Mouse (Mus musculus): Measurements from ENCODE around the gene Pptc7. TPM values are rescaled to one million over a fixed set of nuclear protein-coding genes. Genes with fewer than 3 reads are reported as not detected.

Pptc7 gene
- total RNA-seq, 4 experiments from 2014 or later, result 103 to 141 (median 121) TPM

DNA sequence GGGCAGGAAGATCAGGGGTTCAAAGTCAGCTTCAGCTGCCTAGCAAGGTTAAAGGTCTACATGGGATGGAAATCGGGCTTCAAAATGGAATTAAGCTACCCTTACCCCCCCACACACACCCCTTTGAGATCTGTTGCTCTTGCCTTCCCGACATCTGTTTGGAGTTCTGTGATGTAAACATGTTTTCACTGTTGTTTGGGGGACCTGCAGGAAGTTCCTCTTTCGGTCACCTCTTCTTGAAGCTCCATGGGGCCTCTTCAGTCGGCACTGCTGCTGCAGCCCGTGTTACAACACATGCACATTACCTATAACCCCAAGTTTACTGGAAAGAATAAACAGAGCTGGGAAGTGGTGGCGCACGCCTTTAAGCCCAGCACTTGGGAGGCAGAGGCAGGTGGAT, 17.0 kb upstream of the Pptc7 start:
- DNase-seq (ENCODE audit: low spot score), result no peak

DNA sequence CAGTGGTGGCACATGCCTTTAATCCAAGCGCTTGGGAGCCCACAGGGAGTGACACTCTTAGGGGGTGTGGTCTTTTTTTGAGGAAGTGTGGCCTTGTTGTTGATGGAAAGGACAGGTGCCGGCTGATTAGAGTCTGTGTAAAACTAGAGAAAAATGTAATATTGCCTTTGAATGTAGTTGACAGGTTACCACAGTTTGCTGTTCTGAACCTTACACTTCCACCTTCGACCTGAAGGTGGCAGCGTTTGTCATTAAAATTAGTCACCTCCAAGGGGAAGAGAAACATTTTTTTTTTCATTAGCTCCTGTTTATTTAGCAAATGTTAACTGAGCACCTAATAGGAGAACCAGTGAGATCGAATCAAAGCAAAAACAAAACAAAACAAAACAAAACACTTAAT, 16.3 kb upstream of the Pptc7 start:
- peak; percentile 80 for DNase-seq (ENCODE audit: low spot score)

DNA sequence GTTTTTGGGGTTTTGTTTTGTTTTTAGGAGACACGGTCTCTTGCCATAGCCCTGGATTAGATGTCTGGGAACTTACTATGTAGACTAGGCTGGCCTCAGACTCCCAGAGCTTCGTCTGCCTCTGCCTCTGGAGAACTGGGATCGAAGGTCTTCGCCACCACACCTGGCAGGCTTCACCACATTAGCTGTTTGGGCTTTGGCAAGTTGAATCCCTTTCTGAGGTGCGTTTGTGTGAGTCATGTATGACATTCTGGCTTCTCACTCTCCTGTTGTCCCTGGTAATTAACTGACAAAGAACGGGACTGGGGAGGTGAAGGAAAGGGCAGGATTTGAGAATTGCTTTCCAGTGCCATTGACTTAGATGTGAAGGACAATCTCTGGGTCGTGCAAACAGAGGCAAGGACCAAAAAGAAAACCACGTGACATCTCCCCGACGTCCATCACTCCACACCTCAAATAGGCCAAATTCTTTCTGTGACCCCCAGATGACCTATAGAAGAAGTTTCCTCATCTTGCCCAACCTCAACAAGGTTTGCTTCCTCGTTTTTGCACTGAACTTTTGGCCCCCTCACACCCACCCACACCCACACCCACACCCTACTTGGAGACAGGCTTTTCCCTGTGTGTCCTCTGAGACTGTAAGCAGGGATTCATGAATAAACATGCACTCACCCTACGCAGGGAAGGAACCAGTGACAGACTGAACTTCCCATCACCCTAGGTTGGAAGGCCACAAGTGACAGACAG, 15.1 kb upstream of the Pptc7 start:
- no peak for DNase-seq (ENCODE audit: low spot score)

DNA sequence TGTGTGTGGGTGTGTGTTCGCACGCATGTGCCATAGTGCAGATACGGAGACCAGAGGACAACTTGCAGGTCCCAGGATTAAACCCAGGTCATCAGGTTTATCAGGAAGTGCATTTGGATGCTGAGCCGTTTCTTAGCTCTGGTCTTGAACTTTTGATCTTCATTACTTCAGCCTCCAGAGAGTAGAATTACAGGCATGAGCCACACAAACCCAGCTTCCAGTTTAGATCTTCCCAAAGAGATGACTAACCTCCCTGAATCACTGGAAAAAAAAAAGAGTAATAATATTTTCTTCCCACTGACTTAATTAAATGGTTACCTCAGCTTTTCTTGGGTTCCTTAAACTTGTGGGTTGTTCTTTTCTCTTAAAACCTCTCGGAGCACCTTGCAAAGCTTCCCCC, 11.3 kb upstream of the Pptc7 start:
- no peak for DNase-seq (ENCODE audit: low spot score)

DNA sequence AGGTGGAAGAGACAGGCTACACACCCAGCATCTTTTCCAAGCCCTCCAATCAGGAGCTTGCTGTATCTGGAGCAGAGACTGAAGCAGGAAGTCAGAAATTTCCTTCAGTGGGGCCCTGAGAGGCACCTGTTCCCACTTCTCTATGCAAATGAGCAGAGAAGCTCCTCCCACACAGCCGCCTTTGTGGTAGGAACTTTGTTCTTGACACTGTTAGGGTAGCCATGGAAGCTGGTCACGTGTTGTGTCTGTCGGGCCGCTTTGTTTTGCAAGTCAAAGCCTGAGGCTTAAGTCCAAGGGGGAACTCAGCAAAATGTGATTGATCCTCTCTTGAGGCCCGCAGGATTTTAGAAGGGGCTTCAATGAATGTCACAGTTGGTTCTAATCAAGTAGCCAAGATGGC, 9.4 kb upstream of the Pptc7 start:
- DNase-seq (ENCODE audit: low spot score), result no peak

DNA sequence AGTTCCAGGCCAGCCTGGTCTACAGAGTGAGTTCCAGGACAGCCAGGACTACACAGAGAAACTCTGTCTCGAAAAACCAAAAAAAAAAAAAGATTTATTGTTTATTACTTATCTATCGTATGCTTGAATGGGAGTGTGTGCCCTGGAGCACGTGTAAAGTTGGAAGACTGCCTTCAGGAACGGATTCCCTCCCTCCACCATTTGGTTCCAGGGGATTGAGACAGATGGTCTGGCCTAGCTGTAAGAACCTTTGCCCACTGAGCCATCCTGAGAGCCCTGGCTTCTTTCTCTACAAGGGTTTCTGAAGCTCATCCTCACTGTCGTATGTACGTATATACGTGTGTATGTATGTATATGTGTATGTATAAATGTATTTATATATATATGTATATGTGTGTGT, 5.2 kb upstream of the Pptc7 start:
- DNase-seq (ENCODE audit: low spot score), result no peak

DNA sequence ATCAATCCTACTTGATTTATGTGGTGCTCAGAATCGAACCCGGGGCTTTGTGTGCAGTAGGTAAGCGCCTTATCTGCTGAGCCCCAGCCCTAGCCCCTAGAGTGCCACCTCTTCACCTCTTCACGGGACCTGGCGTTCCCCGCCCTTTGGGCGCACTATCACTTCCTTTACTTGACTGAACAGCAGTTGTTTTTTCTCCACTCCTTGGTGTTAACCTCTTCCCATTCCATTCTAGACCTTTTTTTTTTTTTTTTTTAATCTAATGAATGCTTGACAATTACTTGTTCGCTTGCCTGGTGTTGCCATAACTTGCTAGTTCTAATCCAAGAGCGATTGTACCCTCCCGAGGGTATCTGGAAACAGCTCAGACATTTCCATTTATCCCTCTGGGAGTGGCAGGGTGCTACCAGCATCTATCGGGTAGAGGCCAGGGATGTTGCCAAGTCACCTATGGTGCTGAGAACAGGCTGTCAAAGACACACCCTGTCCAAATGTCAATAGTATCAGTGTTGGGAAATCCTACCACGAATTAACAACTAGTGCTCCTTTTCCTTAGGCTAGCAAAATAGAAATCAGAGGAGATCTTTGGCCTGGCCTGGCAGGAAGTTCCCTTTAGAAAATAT, 4.3 kb upstream of the Pptc7 start:
- no peak for DNase-seq (ENCODE audit: low spot score)

DNA sequence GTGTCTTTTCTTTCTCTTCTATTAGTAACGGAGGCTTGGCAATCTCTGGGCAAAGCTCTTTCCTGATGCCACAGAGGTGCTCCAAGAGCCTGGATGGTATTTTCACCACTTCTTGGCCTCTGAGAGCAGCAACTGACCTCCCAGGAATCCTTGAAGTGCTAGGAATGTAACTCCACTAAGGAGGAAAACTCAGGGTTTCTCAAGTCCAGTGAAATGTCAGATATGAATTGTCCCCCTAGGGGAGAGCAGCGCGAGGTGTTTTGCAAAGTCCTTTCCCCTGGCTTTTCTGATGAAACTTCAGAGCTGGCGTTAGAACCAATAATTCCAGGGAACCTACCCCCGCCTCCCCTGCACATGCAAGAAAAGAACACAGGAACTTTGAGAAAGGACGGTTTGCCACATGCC, 3.7 kb upstream of the Pptc7 start:
- DNase-seq (ENCODE audit: low spot score), result no peak

DNA sequence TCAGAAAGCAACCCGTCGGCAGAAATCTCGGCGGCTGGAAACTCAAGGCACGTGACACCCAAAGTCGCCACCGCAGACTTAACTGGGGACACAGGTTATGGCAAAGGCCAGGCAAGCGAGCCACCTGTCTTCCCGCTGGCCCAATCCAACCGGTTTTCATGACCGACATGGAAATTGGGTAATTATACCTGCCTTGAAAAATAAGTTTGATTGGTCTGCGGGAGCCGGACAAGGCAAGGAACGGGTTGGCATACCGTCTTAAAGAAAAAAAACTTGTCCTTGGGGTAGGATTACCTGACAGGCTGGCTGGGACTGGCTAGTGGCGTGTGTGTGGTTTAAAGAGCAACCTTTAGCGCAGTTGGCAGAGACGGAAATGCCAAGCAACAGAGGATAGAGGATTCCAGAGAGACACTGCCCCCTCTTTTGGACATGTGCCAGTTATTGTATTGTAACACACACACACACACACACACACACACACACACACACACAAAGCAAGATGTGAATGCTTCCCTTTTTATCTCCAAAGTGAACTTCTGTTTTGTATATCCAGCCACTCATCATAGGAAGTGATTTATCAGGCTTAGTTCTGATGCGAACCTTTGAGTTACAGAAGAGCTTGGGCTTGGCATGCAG, 3.2 kb upstream of the Pptc7 start:
- no peak for DNase-seq (ENCODE audit: low spot score)

DNA sequence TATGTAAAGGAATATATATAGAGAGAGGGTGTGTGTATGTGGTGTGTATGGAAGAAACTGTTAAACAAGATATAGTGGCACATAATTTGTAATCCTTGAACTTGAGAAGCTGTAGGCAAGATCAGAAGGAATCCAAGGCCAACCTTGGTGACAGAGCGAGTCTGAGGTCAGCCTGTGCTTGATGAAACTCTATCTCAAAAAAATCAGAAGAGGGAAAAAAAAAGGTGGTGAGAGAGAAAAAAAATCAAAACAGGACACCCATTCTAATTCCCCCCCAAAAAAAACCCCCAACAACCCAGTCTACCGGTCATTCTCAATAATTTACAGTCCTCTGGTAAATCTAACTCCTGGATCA, 360 bp upstream of the Pptc7 start:
- DNase-seq (ENCODE audit: low spot score), result no peak

DNA sequence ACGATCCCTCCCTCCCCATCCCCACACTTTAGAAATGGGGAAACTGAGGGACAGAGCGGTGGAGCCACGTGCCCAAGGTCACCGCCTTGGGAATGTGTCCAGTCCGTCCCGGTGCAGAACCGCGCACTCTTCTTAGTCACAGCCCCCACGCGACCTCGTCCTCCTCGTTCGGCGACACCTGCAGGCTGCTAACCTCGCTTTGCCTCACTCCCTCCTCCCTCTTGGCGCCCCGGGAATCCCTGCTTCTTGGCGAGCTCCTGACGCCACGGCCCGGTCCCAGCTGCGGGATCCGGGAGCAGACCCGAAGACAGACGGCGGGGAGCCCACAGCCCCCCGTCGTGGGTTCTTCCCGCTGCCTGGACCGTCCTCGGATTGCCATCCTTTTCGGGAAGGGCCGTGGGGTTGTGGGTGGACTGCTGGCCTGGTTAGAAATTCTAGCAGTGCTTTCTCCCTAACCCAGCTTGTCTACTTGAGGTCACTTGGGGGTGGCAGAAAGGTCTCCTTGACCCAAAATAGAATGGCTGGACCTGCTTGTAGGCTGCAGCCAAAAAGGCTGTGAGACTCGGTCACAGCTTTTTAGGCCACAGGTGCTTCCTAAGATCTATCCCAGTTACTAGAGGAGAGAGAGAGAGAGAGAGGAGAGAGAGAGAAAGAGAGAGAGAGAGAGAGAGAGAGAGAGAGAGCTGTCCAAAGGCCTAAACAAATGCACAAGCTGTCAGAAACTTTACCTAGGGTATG, 1.0 kb downstream of the Pptc7 start:
- DNase-seq (ENCODE audit: low spot score), result no peak

DNA sequence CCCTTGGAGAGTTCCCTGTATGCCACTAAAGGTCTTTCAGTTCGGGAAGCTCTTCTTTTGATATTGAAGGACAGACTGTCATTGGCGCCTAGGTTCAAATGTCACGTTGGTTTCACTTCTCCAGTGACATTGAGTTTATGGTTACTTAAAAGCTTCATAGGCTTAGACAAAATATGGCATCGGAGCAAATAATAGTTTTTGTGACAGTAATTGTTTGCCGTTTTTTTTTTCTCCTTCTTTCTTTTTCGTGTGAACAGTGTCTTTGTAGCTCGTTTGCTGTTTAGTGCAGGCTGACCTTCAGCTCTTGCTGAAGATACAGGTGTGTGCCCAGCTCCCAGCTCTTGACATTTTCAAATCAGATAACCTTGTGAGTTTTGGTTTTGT, 1.6 kb downstream of the Pptc7 start:
- DNase-seq (ENCODE audit: low spot score), result no peak

DNA sequence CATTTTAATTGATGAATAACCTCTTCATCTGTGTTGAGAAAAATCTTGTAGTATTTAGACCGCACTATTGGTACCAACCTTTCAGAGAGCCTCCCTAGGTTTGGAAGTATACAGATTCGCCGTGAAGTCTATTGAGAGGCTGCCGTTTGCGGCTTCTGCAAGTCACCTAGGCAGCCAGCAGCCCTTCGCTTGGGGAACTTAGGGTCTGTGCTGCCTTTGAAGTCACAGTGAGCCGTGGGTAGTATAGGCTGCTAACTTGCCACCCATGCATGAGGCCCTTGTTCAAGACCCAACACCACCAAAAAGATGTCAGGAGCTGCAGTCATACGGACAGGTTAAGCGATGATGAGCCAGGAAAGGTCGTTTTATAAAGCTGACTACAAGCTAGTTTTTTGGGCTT, 2.0 kb downstream of the Pptc7 start:
- DNase-seq (ENCODE audit: low spot score), result no peak

DNA sequence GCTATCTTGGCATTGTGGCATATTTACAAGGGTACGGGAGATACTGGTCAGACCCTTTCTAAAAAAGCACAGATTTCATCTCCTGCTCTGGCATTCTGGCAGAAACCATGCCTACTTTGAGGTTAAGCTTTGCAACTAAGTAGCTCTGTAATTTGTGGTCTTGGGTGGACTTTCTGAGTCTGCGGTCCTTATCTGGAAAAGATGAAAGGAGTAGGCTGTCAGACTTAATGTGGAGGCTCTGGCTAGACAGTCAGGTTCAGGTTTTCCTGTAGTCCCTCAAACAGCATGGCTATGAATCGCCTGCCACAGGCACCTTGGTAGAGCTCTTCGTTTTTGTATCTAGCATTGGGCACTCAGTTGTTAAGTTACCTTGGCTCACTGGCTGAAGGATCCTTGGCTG, 2.9 kb downstream of the Pptc7 start:
- DNase-seq (ENCODE audit: low spot score), result no peak

DNA sequence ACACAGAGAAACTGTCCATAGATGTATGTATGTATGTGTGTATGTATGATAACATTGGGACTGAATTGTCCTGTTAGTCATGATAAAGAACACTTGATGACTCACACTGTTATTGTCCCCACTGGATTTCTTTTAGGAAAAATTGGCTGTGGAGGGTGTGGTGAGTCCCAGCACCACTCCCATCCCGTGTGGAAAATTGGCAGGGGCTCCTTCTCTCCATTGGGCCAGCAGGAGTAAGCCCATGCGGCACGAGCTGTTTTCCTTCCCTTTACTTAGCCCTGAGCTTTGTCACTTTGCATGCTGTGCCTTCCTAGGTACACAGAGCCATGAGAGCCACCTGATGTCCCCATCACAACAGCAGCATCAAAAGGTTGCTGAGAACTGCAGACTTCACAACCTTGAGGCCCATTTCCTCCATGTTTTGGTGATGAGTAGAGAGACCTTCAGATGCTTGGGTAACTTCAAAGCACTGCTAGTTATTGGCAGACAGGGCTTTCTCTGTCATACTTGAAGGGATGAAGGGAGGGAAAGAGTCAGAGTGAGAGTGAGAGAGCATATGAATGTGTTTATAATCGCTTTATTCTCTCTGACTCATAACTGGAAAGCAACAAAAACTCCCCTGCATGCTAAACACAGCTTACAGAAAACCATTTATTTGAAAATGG, 4.1 kb downstream of the Pptc7 start:
- DNase-seq (ENCODE audit: low spot score), result no peak

DNA sequence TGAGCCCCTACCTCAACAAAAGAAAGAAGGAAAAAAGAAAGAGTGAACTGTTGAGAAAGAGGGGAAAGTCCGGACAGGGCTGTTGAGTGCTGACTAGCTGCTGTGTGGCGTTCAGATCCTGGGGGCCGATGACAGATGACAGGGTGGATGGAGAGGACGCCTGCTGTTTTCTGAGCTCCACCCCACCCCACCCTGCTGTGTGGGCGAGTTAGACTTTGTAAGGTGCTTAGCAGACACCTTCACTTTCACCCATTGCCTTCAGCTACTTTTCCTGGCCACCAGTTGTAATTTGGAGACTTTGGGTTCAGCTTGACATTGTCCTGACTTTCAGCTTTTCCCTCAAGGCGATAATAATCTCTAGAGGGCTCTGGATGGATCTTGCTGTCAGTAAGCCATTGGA, 7.0 kb downstream of the Pptc7 start:
- no peak for DNase-seq (ENCODE audit: low spot score)

DNA sequence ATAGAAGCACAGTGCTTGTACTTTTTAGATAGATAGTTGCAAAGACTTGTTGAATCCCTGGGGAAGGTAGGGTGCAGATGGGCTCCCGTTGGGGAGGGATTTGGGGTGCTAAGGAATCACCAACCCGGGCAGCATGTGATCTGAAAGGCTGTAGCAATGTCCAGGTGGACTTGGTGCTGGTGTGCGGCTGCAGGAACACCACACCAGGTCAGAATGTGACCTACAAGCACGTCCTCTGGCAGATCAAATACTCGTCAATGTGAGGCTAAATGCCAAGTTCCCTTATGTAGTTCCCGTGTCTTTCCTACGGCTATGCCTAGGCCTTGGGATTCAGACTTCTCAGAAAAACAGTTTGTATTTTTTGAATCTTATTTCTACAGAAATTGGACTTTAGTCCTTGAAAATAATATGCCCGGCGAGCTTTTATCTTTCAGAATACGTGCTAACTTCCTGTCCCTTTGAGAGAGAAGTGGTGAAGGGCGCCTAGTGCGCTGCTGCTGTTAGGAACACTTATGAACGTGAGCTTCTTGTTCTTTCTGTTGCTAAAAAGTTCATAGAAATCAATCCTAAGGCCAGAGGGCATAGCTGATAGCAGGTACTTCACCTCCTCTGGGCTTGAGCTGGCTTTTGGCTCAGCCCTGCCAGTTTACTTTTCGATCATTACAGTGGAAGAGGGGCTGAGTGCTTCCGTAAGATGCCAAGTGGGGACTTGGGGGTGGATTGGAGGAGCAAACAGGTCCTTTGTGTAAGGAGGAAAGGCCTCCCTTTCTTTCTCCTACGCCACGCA, 7.6 kb downstream of the Pptc7 start:
- DNase-seq (ENCODE audit: low spot score), result no peak

DNA sequence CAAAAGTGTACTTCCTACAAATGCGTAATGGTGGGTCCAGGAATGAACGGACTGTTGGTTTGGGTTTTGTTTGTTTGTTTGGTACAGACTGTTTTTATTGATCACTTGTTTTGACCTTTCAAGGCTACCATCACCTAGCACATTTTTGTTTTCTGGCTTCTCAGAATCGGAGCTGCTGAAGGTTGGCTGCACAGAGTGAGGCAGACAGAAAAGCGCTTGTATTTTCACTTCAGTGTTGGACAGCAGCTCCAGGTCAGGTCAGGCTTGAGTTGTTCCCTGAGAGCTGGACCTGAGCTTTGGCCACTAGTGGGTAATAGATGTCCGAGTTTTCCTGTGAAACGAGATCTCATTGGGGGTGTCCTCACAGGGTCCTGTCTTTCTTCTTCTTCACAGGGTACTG, 9.0 kb downstream of the Pptc7 start:
- no peak for DNase-seq (ENCODE audit: low spot score)

DNA sequence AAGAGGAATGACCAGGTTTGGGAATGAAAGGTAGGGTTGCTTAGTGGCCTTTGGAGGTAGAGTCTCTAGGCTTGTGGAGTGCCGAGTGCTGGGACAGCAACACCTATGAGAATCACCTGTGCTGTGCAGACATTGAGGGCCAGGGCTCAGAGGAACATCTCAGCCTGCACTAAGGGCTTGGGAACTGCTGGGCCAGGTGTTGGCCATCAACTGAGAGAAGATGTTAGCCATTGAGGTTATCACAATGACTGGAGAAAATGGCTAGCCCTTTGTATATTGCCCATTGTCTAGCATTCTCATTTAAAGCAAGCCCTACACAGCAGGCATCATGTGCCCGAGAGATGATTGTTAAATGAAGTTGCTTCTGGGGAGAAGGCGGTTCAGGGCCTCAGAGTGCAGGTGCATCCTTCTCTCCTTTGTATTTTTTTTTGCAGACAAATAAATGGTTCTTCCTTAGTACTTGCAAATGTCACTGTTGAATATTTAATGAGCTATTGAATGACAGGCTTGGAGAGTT, 10.1 kb downstream of the Pptc7 start:
- no peak for DNase-seq (ENCODE audit: low spot score)

DNA sequence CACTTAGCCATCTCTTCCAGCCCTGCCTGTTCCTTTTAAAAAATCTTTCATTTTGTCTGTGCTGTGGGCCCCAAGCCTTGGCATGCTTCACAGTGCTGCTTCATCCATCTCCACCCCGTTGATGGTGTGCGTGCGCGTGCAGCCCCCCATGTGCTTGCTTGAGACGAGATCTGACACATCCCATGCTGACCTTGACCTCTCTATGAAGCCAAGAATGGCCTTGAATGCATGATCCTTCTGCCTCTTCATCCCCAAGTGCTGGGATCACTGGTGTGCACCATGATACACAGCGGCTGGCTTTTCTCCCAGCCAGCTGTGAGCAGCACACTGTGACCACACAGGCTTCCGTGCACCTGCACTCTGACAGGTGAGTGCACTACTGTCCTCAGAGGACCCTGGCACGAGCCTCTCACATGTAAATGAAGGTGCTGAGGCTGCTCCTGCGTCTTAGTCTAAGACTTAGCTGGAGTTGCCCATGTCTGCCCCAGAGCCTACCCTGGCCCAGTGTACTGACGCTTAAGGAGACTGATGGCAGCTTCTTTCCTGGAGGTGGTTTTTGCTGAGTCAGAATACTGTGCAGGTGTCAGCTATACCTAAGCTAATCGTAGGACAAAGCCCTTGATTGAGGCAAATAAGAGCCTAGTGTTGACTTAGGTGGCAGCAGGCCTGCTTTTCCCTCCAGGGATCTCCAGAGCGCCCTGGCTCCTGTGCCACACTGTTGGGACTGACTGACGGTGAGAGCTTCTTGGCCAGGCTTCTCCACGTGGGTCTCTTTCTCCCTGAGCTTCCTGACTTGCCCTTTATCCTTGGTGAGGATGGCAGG, 11.2 kb downstream of the Pptc7 start:
- DNase-seq (ENCODE audit: low spot score), result no peak
